Mouse (Mus musculus) liver, embryonic 12.5 days (tissue): ENCODE data around the gene Pip4k2c. TPM values are rescaled to one million over a fixed set of nuclear protein-coding genes. Genes with fewer than 3 reads are reported as not detected.

ENCODE experiments used
- ATAC-seq: fragments of 200-750 bp; cut with Nextera tagmentation; 2 replicates; pipeline ENCODE4 v1.8.0; 2017; ENCODE audit warnings: moderate number of reproducible peaks, mild to moderate bottlenecking, moderate library complexity
- H3K27ac ChIP-seq: fragments of 300-500 bp; sonication (generic); 2 replicates; pipeline ENCODE4 v1.5.1; 2016; ENCODE audit warnings: mild to moderate bottlenecking
- H3K27me3 ChIP-seq: fragments of 300-500 bp; sonication (generic); replicated peaks from 2 replicates; pipeline ENCODE4 v1.6.1; 2016; ENCODE audit warnings: mild to moderate bottlenecking, moderate library complexity
- H3K36me3 ChIP-seq: fragments of 300-500 bp; sonication (generic); 2 replicates; pipeline ENCODE4 v1.6.1; 2016; ENCODE audit warnings: mild to moderate bottlenecking, moderate library complexity
- H3K4me1 ChIP-seq: fragments of 300-500 bp; sonication (generic); 2 replicates; pipeline ENCODE4 v1.6.1; 2016
- H3K4me2 ChIP-seq: fragments of 300-500 bp; sonication (generic); 2 replicates; pipeline ENCODE4 v1.6.1; 2016; ENCODE audit warnings: mild to moderate bottlenecking, moderate library complexity
- H3K4me3 ChIP-seq: fragments of 300-500 bp; sonication (generic); 2 replicates; pipeline ENCODE4 v1.5.1; 2016; ENCODE audit warnings: mild to moderate bottlenecking, moderate library complexity
- H3K9ac ChIP-seq: fragments of 300-500 bp; sonication (generic); 2 replicates; pipeline ENCODE4 v1.6.1; 2016; ENCODE audit warnings: mild to moderate bottlenecking, moderate library complexity
- H3K9me3 ChIP-seq: fragments of 300-500 bp; sonication (generic); replicated peaks from 2 replicates; pipeline ENCODE4 v1.6.1; 2016; ENCODE audit warnings: mild to moderate bottlenecking, moderate library complexity
- WGBS: fragments of 180-500 bp; shearing (Covaris S2); methylation state at CpG from one replicate; pipeline ENCODE4 v1.1.7; 2016; ENCODE audit not compliant: insufficient replicate concordance; 5-methylcytosine and 5-hydroxymethylcytosine counted together
- polyA plus RNA-seq: library from polyadenylated mRNA; unstranded; fragments of >200 nt; fragmentation: Nextera tagmentation; extraction: Ambion mirVana; gene quantifications from 2 replicates; pipeline ENCODE4 v1.2.1, GENCODE M21; 2016

The Pip4k2c gene
- polyA plus RNA-seq, 1 experiment from 2014 or later: 44.7 TPM

DNA sequence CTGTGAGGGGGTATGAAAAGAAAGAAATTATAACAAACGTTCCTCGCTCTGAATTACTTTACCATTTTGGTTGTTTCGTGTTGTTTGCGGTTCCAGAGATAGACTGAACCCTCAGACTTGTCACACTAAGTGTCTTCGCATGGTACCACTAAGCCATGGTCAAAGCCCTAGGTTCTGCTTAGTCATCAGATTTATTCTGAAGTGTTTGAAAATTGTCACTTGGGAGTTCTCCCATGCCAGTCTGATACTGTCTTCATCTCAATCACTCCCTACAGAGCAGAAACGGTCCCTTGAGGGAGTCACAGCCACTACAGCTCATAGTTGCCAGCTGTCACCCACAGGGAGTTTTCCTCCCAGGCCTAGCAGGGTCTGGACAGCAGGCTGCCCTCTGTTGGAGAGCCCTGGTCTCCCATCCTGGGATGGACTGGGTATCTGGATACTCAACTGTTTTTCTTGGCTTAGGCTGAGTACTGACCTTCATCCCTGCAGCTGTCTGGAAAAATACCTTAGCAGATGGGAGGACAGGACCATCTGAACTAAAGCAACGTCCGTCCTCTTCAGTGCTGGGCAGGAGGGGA, 15.0 kb upstream of the Pip4k2c start:
- Histone ChIP-seq H3K9ac (no peak overlapping the region), H3K27me3 (peaks cover 45% of the 10 kb centered on the region), H3K4me1 (peaks cover 31% of the 10 kb centered on the region), H3K4me3 (no peak overlapping the region), H3K36me3 (no peaks in the 10 kb centered on the region), H3K4me2 (no peak overlapping the region), H3K27ac (no peak overlapping the region), H3K9me3 (no peaks in the 10 kb centered on the region)
- no peak for ATAC-seq
- 56% methylated on average over 8 of the region's 8 CpGs for WGBS

DNA sequence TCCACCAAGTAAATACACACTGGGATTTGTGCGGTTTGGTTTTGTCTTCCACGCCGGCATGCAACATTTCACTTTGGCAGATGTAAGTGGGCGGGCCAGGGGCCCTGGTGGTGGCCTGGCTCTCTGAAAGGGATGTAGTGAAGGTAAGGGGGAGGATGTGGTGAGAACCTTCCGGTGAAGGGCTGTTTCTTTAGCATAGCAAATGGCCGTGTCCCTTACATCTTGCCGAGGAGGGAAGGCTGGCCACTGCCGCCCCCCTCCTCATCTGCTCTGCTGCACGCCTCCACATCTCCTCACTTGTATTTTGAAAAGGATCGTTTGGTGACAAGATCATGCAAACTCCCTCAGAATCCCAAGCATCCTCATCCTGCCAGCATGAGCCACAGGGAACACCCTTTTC, 14.3 kb upstream of the Pip4k2c start:
- H3K27ac ChIP-seq: no peak overlapping the region
- H3K36me3 ChIP-seq: no peaks in the 10 kb centered on the region
- no peaks in the 10 kb centered on the region for H3K9me3 ChIP-seq
- ATAC-seq: no peak
- no peak overlapping the region for H3K4me2 ChIP-seq
- H3K27me3 ChIP-seq: peaks cover 38% of the 10 kb centered on the region
- H3K4me3 ChIP-seq: no peak overlapping the region
- H3K9ac ChIP-seq: no peak overlapping the region
- peaks cover 24% of the 10 kb centered on the region for H3K4me1 ChIP-seq
- 39% methylated on average over 10 of the region's 10 CpGs for WGBS

- no peaks in the 10 kb centered on the region for H3K36me3 ChIP-seq
- no peaks in the 10 kb centered on the region for H3K9me3 ChIP-seq
- WGBS: 67% methylated on average over 6 of the region's 6 CpGs
- peaks cover 19% of the 10 kb centered on the region for H3K4me1 ChIP-seq
- no peak overlapping the region for H3K9ac ChIP-seq
- no peak overlapping the region for H3K4me2 ChIP-seq
- H3K27ac ChIP-seq: no peak overlapping the region
- no peak overlapping the region for H3K4me3 ChIP-seq
- no peak for ATAC-seq
- H3K27me3 ChIP-seq: peaks cover 33% of the 10 kb centered on the region
Observed at GRCm38 (mm10) chr10:127225213-127225612, 13.8 kb upstream of the Pip4k2c start.

GRCm38 (mm10) chr10:127218339-127218738, 7.0 kb upstream of the Pip4k2c start:
- H3K27me3 ChIP-seq: 0 out of 2 replicates have a peak, but pooled peaks cover 3% of the 10 kb centered on the region
- ATAC-seq: no peak
- H3K4me2 ChIP-seq: no peak overlapping the region
- no peak overlapping the region for H3K9ac ChIP-seq
- no peak overlapping the region for H3K4me3 ChIP-seq
- H3K27ac ChIP-seq: no peak overlapping the region
- WGBS: 71% methylated on average over 2 of the region's 2 CpGs
- no peaks in the 10 kb centered on the region for H3K9me3 ChIP-seq
- H3K36me3 ChIP-seq: no peaks in the 10 kb centered on the region
- H3K4me1 ChIP-seq: peaks cover 31% of the 10 kb centered on the region

DNA sequence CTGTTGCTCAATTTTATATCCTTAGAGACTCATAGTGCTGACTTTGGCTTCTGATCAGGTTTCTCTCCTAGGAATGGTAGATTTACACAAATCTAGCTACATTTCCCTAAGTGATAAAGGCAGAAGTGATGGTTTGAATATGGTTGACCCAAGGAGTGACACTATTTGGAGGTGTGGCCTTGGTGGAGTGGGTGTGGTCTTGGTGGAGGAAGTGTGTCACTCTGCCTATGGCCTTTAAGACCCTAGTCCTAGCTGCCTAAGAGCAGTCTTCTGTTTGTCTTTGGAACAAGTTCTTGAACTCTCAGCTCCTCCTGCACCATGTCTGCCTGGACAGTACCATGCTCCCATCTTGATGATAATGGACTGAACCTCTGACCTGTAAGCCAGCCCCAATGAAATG, 5.8 kb upstream of the Pip4k2c start:
- Histone ChIP-seq H3K4me1 (peaks cover 32% of the 10 kb centered on the region), H3K27ac (no peak overlapping the region), H3K4me3 (no peak overlapping the region), H3K9me3 (no peaks in the 10 kb centered on the region), H3K9ac (no peak overlapping the region), H3K27me3 (no peaks in the 10 kb centered on the region), H3K4me2 (no peak overlapping the region), H3K36me3 (no peaks in the 10 kb centered on the region)
- no peak for ATAC-seq

DNA sequence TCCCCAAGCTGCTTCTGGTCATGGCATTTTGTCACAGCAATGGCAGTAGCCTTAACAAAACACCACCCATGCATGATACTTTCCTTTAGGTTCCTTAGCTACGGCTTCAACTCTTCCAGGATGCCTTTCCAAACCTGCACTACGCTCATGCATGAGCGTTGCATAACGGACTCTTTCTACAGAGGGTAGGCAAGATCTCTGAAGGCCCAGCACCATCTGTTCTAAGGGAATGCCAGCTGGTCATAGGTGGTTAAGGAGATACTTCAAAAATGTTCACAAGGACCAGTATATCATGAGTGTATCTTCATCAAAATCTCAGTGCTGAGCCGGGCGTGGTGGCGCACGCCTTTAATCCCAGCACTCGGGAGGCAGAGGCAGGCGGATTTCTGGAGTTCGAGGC, 5.1 kb upstream of the Pip4k2c start:
- H3K4me2 ChIP-seq: no peak overlapping the region
- H3K27ac ChIP-seq: no peak overlapping the region
- no peaks in the 10 kb centered on the region for H3K36me3 ChIP-seq
- H3K4me3 ChIP-seq: no peak overlapping the region
- H3K9me3 ChIP-seq: no peaks in the 10 kb centered on the region
- H3K27me3 ChIP-seq: no peaks in the 10 kb centered on the region
- ATAC-seq: no peak
- peaks cover 34% of the 10 kb centered on the region for H3K4me1 ChIP-seq
- WGBS: 88% methylated on average over 11 of the region's 11 CpGs
- H3K9ac ChIP-seq: no peak overlapping the region

GRCm38 (mm10) chr10:127214422-127214803, 3.0 kb upstream of the Pip4k2c start:
- Histone ChIP-seq H3K36me3 (peaks cover 5% of the 10 kb centered on the region; the same call in 1 of the 2 replicates), H3K27ac (peak overlapping the region; percentile 23; the same call in 1 of the 2 replicates), H3K4me2 (no peak overlapping the region), H3K4me1 (peaks cover 48% of the 10 kb centered on the region), H3K27me3 (no peaks in the 10 kb centered on the region), H3K4me3 (no peak overlapping the region), H3K9ac (no peak overlapping the region), H3K9me3 (no peaks in the 10 kb centered on the region)
- ATAC-seq: no peak
- WGBS: 42% methylated on average over 1 of the region's 1 CpGs

DNA sequence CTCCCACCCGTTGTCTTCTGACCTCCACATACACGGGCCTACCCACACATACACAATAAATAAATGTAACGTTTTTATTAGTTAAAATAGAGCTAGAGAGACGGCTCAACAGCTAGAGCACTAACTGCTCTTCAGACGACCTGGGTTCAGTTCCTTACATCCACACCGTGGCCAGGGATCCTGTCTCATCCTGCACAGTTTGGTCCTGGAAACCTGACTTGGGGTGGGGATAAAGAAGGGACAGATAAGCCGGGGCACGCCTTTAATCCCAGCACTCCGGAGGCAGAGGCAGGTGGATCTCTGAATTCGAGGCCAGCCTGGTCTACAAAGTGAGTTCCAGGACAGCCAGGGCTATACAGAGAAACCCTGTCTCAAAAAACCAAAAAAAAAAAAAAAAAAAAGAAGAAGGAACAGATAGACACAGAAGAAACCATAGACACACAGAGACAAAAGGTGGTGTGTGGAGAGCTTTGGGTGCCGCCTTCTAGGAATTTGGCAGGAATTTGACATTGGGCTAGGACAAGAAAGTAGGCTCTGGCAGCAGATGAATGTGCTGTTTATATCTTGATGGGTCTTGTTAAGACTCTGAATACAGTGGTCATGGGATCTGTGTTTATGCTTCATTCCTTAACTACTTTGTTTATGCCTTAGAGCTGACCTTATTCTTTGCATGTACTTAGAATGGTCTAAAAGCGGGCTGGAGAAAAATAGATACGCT, 2.5 kb upstream of the Pip4k2c start:
- H3K27me3 ChIP-seq: no peaks in the 10 kb centered on the region
- no peaks in the 10 kb centered on the region for H3K9me3 ChIP-seq
- 78% methylated on average over 13 of the region's 13 CpGs for WGBS
- no peak for ATAC-seq
- no peak overlapping the region for H3K4me2 ChIP-seq
- peaks cover 54% of the 10 kb centered on the region for H3K4me1 ChIP-seq
- no peak overlapping the region for H3K9ac ChIP-seq
- peaks cover 9% of the 10 kb centered on the region for H3K36me3 ChIP-seq
- H3K27ac ChIP-seq: peak overlapping the region; percentile 23; the same call in 1 of the 2 replicates
- no peak overlapping the region for H3K4me3 ChIP-seq

- Histone ChIP-seq H3K27me3 (no peaks in the 10 kb centered on the region), H3K27ac (no peak overlapping the region), H3K36me3 (peaks cover 15% of the 10 kb centered on the region), H3K9ac (no peak overlapping the region), H3K4me2 (no peak overlapping the region), H3K4me1 (peaks cover 59% of the 10 kb centered on the region), H3K9me3 (no peaks in the 10 kb centered on the region), H3K4me3 (no peak overlapping the region)
- 88% methylated on average over 8 of the region's 8 CpGs for WGBS
- no peak for ATAC-seq
Observed at GRCm38 (mm10) chr10:127213272-127213671, 1.9 kb upstream of the Pip4k2c start.

DNA sequence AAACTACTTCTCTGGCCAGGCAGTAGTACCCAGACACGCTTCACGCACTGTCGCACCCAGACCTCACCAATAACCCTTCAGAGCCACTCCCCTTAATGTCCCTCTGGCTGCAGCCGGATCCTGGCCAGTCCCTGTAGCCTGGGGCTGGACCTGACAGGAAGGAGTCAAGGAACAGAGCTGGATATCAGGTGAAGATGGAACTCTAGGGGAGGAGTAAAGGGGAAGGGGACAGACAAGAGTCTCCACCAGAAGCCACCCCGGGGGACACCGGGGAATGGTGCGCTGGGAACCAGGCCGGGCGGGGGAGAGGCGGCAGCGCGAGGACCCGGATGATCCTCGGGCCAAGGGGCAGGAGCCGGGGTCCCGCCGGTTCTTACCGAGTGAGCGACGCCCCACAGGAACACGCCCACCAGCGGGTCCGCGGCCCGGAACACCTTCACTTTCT, 402 bp downstream of the Pip4k2c start:
- peak; percentile 64 for ATAC-seq
- Histone ChIP-seq H3K4me3 (peak overlapping the region; percentile 88), H3K27me3 (no peaks in the 10 kb centered on the region), H3K4me2 (peak overlapping the region; percentile 90), H3K27ac (peak overlapping the region; percentile 90), H3K9ac (peak overlapping the region; percentile 97), H3K9me3 (no peaks in the 10 kb centered on the region), H3K36me3 (peaks cover 38% of the 10 kb centered on the region), H3K4me1 (peaks cover 68% of the 10 kb centered on the region)
- under 1% methylated on average over 25 of the region's 25 CpGs for WGBS

DNA sequence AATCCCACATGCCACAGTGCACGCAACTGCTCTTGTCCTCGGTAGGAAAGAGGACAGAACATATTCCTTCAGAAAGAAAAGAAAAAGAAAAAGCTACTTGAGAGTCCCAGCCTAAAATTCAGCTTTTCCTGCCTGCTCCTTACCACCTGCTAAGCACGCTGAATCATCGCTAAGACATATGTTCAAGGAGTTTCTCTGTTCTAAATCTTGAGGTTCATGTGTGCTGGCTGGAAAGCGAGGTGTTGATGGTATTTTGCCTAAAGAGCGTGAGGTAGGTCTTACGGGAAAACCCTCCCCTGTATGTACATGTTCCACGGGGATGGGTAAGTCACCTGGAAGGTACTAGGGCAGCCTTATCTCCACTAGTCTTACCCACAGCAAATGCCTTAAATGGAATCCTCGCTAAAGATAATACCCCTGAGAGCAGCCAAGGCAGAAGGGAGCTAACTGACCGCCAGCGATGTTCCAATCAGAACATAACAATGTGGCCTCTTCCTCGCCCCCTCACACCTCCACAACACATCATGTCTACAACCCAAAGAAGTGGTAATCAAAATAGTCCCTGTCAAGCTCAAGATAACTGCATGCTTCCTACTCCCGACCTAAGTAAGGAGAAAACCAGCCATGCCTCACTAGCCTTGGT, 1.3 kb downstream of the Pip4k2c start:
- no peak for ATAC-seq
- H3K4me1 ChIP-seq: peaks cover 74% of the 10 kb centered on the region
- H3K9ac ChIP-seq: peak overlapping the region; percentile 97
- no peaks in the 10 kb centered on the region for H3K27me3 ChIP-seq
- 45% methylated on average over 13 of the region's 13 CpGs for WGBS
- no peaks in the 10 kb centered on the region for H3K9me3 ChIP-seq
- peak overlapping the region; percentile 90 for H3K27ac ChIP-seq
- H3K36me3 ChIP-seq: peaks cover 47% of the 10 kb centered on the region
- H3K4me2 ChIP-seq: peak overlapping the region; percentile 90
- peak overlapping the region; percentile 88 for H3K4me3 ChIP-seq

- no peak for ATAC-seq
- no peaks in the 10 kb centered on the region for H3K9me3 ChIP-seq
- H3K9ac ChIP-seq: peak overlapping the region; percentile 97
- H3K27ac ChIP-seq: peak overlapping the region; percentile 90
- WGBS: 77% methylated on average over 4 of the region's 4 CpGs
- peaks cover 74% of the 10 kb centered on the region for H3K4me1 ChIP-seq
- H3K4me3 ChIP-seq: peak overlapping the region; percentile 88; the same call in 1 of the 2 replicates
- no peaks in the 10 kb centered on the region for H3K27me3 ChIP-seq
- peak overlapping the region; percentile 90 for H3K4me2 ChIP-seq
- peaks cover 58% of the 10 kb centered on the region for H3K36me3 ChIP-seq
Observed at GRCm38 (mm10) chr10:127208921-127209320, 2.5 kb downstream of the Pip4k2c start.
